Mouse (Mus musculus): ENCODE results near the gene Mast4. TPM values are rescaled to one million over a fixed set of nuclear protein-coding genes. Genes with fewer than 3 reads are reported as not detected.

The Mast4 gene
- total and polyA plus RNA-seq, 3 experiments, result 0.99 to 7.4 (median 6.1) TPM

- H3K9ac ChIP-seq (ENCODE audit: insufficient read depth, low read depth), result no peak overlapping the region
- in situ Hi-C loops (cut with MboI; ENCODE audit: low pct_ligation_motif_present, low pct_unique_long_range_greater_than_20kb, low sequenced_read_pairs) (no loop called here), dilution Hi-C loops (cut with MboI; ENCODE audit: extremely low pct_ligation_motif_present, extremely low pct_unique_long_range_greater_than_20kb, low sequenced_read_pairs) (no loop called here)
- H3K36me3 ChIP-seq (replicated peaks in 1 of 2; ENCODE audit: control insufficient read depth in 1 of 2, insufficient read depth in 1 of 2, low read length in 1 of 2), result peaks cover 0 to 3% of the 10 kb centered on the region in 2 experiments
- H3K4me3 ChIP-seq (replicated peaks in 1 of 3; ENCODE audit: low read depth in 2 of 3, low read length in 2 of 3, poor library complexity in 1 of 3), result no peak overlapping the region
- DNase-seq (ENCODE audit: extremely low read depth), result no peak
- TF ChIP-seq TCF12 (IDR thresholded peaks at IDR 0.05; ENCODE audit: low read depth, low read length) (no peak), JUND (conservative IDR thresholded peaks at IDR 0.05; ENCODE audit: low read depth, low read length) (no peak), BHLHE40 (IDR thresholded peaks at IDR 0.05; ENCODE audit: low read depth, low read length) (no peak), MEF2A (IDR thresholded peaks at IDR 0.05; ENCODE audit: borderline replicate concordance, low read depth, low read length) (no peak), POLR2A (IDR thresholded peaks at IDR 0.05; ENCODE audit: low read depth, low read length) (no peak), IRF4 (IDR thresholded peaks at IDR 0.05; ENCODE audit: low read depth, low read length) (no peak), RAD21 (IDR thresholded peaks at IDR 0.05; ENCODE audit: low read depth, low read length) (no peak), ETS1 (conservative IDR thresholded peaks at IDR 0.05; ENCODE audit: low read depth, low read length) (no peak), ZKSCAN1 (IDR thresholded peaks at IDR 0.05; ENCODE audit: borderline replicate concordance, low read depth, low read length) (no peak), EP300 (IDR thresholded peaks at IDR 0.05; ENCODE audit: low read length) (no peak), CTCF (conservative IDR thresholded peaks at IDR 0.05 in 1 of 2, IDR thresholded peaks at IDR 0.05 in 1 of 2; ENCODE audit: low read depth in 2 of 2, low read length in 2 of 2) (no peak), SMC3 (IDR thresholded peaks at IDR 0.05; ENCODE audit: low read depth, low read length) (no peak), CHD2 (IDR thresholded peaks at IDR 0.05; ENCODE audit: low read length) (no peak), E2F4 (IDR thresholded peaks at IDR 0.05; ENCODE audit: insufficient replicate concordance, low read depth, low read length) (no peak)
- peaks cover 5% of the 10 kb centered on the region; the same call in 1 of the 2 replicates for H3K79me2 ChIP-seq (replicated peaks; ENCODE audit: control insufficient read depth, extremely low read depth, insufficient read depth, poor library complexity, severe bottlenecking)
- peaks cover 6% of the 10 kb centered on the region for H3K9me3 ChIP-seq (replicated peaks; ENCODE audit: low read length)
- H3K27me3 ChIP-seq (replicated peaks), result no peaks in the 10 kb centered on the region
- H3K27ac ChIP-seq (ENCODE audit: insufficient read depth, low read depth), result no peak overlapping the region
- H3K4me1 ChIP-seq (ENCODE audit: control insufficient read depth in 1 of 2, insufficient read depth in 2 of 2), result peaks cover 0 to 13% of the 10 kb centered on the region in 2 experiments; a peak in 2 of 4 replicates
- H3K4me2 ChIP-seq (ENCODE audit: insufficient read depth, low read depth, poor library complexity, severe bottlenecking), result no peak overlapping the region
Observed at GRCm38 (mm10) chr13:102864079-102864478, 470.2 kb downstream of the Mast4 start.

- Histone ChIP-seq H3K4me3 (replicated peaks in 1 of 3; ENCODE audit: low read depth in 2 of 3, low read length in 2 of 3, poor library complexity in 1 of 3) (no peak overlapping the region), H3K27ac (ENCODE audit: insufficient read depth, low read depth) (no peak overlapping the region), H3K9me3 (replicated peaks; ENCODE audit: low read length) (no peaks in the 10 kb centered on the region), H3K79me2 (replicated peaks; ENCODE audit: control insufficient read depth, extremely low read depth, insufficient read depth, poor library complexity, severe bottlenecking) (peaks cover 5% of the 10 kb centered on the region; the same call in 1 of the 2 replicates), H3K36me3 (replicated peaks in 1 of 2; ENCODE audit: control insufficient read depth in 1 of 2, insufficient read depth in 1 of 2, low read length in 1 of 2) (no peaks in the 10 kb centered on the region), H3K4me2 (ENCODE audit: insufficient read depth, low read depth, poor library complexity, severe bottlenecking) (no peak overlapping the region), H3K4me1 (ENCODE audit: control insufficient read depth in 1 of 2, insufficient read depth in 2 of 2) (peaks cover 0 to 13% of the 10 kb centered on the region in 2 experiments; a peak in 2 of 4 replicates), H3K27me3 (replicated peaks) (no peaks in the 10 kb centered on the region), H3K9ac (ENCODE audit: insufficient read depth, low read depth) (no peak overlapping the region)
- TF ChIP-seq ZKSCAN1 (IDR thresholded peaks at IDR 0.05; ENCODE audit: borderline replicate concordance, low read depth, low read length), result no peak
- no peak for TF ChIP-seq JUN (IDR thresholded peaks at IDR 0.05; ENCODE audit: insufficient read depth, low read depth, low read length)
- no peak for TF ChIP-seq MEF2A (IDR thresholded peaks at IDR 0.05; ENCODE audit: borderline replicate concordance, low read depth, low read length)
- no peak for TF ChIP-seq KAT2A (IDR thresholded peaks at IDR 0.05; ENCODE audit: insufficient replicate concordance, low read length)
- TF ChIP-seq JUND (conservative IDR thresholded peaks at IDR 0.05; ENCODE audit: low read depth, low read length), result no peak
- TF ChIP-seq GABPA (IDR thresholded peaks at IDR 0.05; ENCODE audit: insufficient replicate concordance, low read depth, low read length), result no peak
- no peak for TF ChIP-seq MYC (IDR thresholded peaks at IDR 0.05; ENCODE audit: low read depth, low read length)
- no peak for TF ChIP-seq USF2 (conservative IDR thresholded peaks at IDR 0.05; ENCODE audit: low read depth, low read length)
- no peak for TF ChIP-seq CHD2 (IDR thresholded peaks at IDR 0.05; ENCODE audit: low read length)
- dilution Hi-C loops (cut with MboI; ENCODE audit: extremely low pct_ligation_motif_present, extremely low pct_unique_long_range_greater_than_20kb, low sequenced_read_pairs), result no loop called here
- in situ Hi-C loops (cut with MboI; ENCODE audit: low pct_ligation_motif_present, low pct_unique_long_range_greater_than_20kb, low sequenced_read_pairs), result no loop called here
- DNase-seq (ENCODE audit: extremely low read depth), result no peak
Observed at GRCm38 (mm10) chr13:102862981-102863380, 471.3 kb downstream of the Mast4 start.

All from CH12.LX (cell line).